Mouse (Mus musculus) inflammation-experienced regulatory T-cells, adult 6 months (primary cell): ENCODE results near the gene Lxn. TPM values are rescaled to one million over a fixed set of nuclear protein-coding genes. Genes with fewer than 3 reads are reported as not detected.
A peak's percentile ranks its signal among the peaks of the same experiment; 100 is the strongest.

ENCODE experiments used
- ATAC-seq: one replicate; pipeline ENCODE4 v1.8.0; 2017
- polyA plus RNA-seq, 3 experiments: library from polyadenylated mRNA; unstranded; fragments of 100-300 nt; shearing (Covaris generic); gene quantifications; one replicate each; pipeline ENCODE4 v1.2.1; 2017

Gene Lxn
- 100 to 1,000 TPM in 1 of 3 experiments, 10 to 100 TPM in 2; 63.2 to 167 (median 73.1) TPM for polyA plus RNA-seq

- ATAC-seq, result peak; percentile 71
Measured at GRCm38 (mm10) chr3:67463450-67464372, at the start of gene Lxn. Gene Lxn (minus strand): TSS chr3:67463926.

- no peak for ATAC-seq
Measured at GRCm38 (mm10) chr3:67512807-67513206, 49.1 kb upstream of the Lxn start.

- ATAC-seq, result no peak
Measured at GRCm38 (mm10) chr3:67508216-67508892, 44.6 kb upstream of the Lxn start.

GRCm38 (mm10) chr3:67505286-67505685 is 41.6 kb upstream of the Lxn start:
- no peak for ATAC-seq

GRCm38 (mm10) chr3:67503878-67504277 is 40.2 kb upstream of the Lxn start:
- no peak for ATAC-seq

GRCm38 (mm10) chr3:67499406-67499791 is 35.7 kb upstream of the Lxn start:
- ATAC-seq, result no peak

- ATAC-seq, result no peak
Measured at GRCm38 (mm10) chr3:67498773-67499405, 35.2 kb upstream of the Lxn start.

GRCm38 (mm10) chr3:67497998-67498397 is 34.3 kb upstream of the Lxn start:
- ATAC-seq, result no peak

- no peak for ATAC-seq
Measured at GRCm38 (mm10) chr3:67496310-67496709, 32.6 kb upstream of the Lxn start.

GRCm38 (mm10) chr3:67493132-67493531 is 29.4 kb upstream of the Lxn start:
- no peak for ATAC-seq

GRCm38 (mm10) chr3:67492086-67492869 is 28.6 kb upstream of the Lxn start:
- ATAC-seq, result no peak

- ATAC-seq, result no peak
Measured at GRCm38 (mm10) chr3:67490156-67490555, 26.4 kb upstream of the Lxn start.

- no peak for ATAC-seq
Measured at GRCm38 (mm10) chr3:67485233-67485632, 21.5 kb upstream of the Lxn start.

- ATAC-seq, result no peak
Measured at GRCm38 (mm10) chr3:67482400-67482799, 18.7 kb upstream of the Lxn start.

GRCm38 (mm10) chr3:67479806-67480205 is 16.1 kb upstream of the Lxn start:
- no peak for ATAC-seq

- ATAC-seq, result no peak
Measured at GRCm38 (mm10) chr3:67473438-67473837, 9.7 kb upstream of the Lxn start.

- no peak for ATAC-seq
Measured at GRCm38 (mm10) chr3:67471408-67472127, 7.8 kb upstream of the Lxn start.

- no peak for ATAC-seq
Measured at GRCm38 (mm10) chr3:67467281-67467680, 3.6 kb upstream of the Lxn start.

GRCm38 (mm10) chr3:67466576-67466975 is 2.9 kb upstream of the Lxn start:
- ATAC-seq, result no peak

- peak; percentile 76 for ATAC-seq
Measured at GRCm38 (mm10) chr3:67463001-67463400, 725 bp downstream of the Lxn start.

- ATAC-seq, result no peak
Measured at GRCm38 (mm10) chr3:67462578-67462977, 1.1 kb downstream of the Lxn start.

GRCm38 (mm10) chr3:67462015-67462414 is 1.7 kb downstream of the Lxn start:
- ATAC-seq, result no peak
